Mouse (Mus musculus): Measurements from ENCODE around the gene Mga.

Mga gene

DNA sequence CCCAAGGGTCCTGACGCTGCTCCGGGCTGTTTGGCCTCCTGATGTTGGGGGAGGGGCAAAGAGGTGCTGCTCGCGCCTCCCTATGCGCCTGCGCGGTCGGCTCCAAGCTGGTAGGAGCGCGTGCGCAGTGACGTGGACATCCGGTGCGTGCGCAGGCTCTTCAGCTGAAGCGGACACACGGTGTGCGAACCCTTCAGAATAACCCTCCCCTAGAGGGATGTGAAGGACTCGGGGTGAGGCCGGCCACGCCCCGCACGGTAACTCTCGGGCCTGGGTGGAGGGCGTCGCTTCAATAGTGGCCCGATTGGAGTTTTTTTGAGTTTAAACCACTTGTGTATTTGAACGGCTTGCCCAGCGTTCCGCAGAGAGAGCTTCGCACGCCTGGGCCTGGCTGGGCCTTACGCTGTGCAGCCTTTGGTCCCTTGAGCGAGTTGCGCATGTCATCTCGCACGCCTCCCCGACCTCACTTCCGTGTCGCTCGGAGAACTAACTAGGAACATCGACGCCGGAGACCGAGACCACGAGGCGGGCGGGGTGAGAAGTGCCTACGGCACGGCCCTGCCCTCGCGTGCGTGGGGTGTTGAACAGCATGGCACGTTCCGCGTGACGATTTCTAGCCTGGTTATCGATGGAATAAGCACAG, at the start of gene Mga:
Gene Mga, plus strand, starts transcription at position 139 of the 643 bp plus-strand sequence.
- DNase-seq (ENCODE audit: extremely low spot score, low spot score) = peak; percentile 97

DNA sequence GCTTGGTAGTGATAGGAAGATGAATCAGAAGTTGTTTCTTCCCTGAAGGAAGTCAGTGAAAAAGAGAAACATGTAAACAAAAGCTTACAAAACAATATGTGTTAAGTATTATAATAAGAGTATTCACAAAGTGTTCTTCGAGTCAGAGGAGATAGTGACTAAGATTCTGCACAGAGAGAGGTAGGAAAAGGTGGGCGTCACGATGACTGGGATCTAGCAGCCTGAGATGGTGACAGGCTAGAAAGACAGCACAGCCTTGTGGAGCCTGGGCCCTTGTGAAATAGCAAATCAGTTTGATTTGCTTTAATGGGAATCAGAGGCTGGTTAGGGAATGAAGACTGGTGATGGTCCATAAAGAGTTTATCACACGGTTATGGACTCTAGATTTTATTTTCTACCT, 43.2 kb upstream of the Mga start:
- no peak for DNase-seq (ENCODE audit: extremely low spot score, low spot score)

DNA sequence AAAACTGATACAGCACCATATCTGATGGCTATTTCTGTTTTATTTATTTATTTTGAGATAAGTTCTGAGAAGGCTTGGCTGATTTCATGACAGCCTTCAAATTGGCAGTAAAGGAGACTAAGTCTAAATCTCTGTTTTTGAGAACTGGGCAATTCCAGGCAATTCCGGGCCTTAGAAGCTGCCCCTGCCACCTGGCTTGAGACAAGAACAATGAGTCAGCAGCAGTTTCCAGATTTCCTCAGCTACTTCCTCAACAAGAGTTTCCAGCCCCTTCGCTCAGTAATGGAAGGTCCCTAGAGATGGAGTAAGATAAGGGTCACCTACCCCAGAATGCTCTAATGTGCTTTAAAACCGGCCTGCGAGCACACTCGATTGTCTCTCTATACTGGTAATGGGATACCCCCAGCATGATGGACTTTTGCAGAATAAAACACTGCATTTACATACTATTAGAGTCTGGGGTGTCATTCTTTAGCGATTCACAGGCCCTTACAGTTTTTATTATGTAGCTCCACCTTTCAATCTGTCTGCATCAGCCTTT, 41.6 kb upstream of the Mga start:
- no peak for DNase-seq (ENCODE audit: extremely low spot score, low spot score)

DNA sequence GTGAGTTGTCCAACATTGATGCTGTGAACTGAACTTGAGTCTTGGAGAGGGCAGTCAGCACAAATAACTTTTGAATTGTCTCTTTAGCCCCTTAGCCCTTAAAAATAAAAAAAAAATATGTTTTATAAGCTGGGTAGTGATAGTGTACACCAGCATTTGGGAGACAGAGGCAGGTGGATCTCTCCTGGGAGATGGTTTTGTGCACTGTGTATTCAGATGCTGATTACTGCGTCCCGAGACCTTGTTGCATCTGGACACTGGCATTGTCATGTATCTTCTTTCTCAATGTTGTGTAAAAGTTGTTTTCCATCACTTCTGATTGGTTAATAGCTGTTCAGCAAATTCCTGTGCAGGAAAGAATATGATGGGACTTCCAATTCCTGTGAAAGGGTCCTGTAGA, 39.7 kb upstream of the Mga start:
- no peak for DNase-seq (ENCODE audit: extremely low spot score, low spot score)

DNA sequence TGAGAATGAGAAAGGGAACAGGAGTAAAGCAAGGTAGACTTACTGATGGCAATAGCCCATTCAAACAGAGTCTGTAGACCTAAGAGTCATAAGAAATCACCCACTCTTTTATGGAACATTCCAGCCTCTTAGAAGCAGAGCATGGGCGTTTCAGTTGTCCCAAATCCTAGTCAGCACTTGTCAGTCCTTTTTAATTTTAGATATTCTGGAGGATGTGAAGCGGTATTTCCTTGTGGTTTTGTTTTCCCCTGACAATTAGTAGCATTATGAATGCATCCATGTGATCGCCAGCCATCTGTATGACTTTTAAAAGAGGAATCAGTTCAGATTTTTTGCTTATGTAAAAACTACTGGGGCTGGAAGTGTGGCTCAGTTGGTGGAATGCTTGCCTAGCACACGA, 32.5 kb upstream of the Mga start:
- DNase-seq (ENCODE audit: extremely low spot score, low spot score) = no peak

DNA sequence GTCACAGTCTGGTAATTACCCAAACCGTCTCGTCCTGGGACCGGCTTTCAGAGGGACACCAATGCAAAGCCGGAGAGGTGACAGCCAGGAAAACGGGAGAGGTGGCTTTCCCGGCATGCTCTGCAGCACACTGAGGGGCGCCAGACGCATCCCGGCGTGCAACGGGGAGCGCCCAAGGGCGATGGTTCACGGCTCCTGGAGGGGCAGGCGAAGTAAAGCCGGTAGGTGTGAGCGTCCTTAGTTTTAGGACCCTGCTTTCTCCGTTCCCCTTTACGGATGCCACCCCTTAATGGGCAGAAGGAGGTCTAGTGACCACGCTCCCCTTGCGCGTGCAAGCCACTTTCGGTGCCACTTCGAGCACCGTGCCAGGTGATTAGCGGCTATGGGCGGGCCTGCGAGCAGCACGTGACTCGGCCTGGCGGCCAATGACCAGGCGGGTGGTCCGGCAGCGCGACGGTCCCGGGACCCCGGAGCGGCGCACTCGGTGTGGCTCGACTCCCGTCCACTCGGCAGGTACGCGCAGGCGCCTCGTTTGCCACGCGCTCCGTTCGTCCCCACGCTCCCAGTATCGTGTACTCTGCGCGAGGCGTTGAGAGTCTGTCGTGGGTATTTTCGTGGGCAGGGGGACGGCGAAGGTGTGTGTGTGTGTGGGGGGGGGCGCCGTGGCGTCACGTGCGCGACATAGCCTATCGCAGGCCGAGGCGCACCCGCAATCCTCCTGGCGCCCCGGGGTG, 24.5 kb upstream of the Mga start:
- DNase-seq (ENCODE audit: extremely low spot score, low spot score) = peak; percentile 80

DNA sequence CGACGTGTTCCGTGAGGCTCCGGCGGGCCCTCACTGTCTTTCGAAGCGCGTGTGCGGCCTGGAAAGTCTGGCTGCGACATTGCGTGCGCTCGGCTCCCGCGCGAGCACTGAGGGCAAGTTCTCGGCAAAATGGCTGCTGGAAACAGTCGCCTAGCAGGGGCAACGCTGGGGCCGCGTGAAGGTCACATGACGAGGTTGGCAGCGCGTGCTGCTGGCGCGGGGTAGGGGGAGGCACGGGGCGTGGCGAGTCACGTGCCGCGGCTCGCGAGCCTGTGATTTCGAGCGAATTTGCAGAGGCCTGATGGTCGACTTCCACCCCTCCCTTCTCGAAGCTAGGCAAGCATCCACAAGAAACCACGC, 23.9 kb upstream of the Mga start:
- DNase-seq (ENCODE audit: extremely low spot score, low spot score) = peak; percentile 87

DNA sequence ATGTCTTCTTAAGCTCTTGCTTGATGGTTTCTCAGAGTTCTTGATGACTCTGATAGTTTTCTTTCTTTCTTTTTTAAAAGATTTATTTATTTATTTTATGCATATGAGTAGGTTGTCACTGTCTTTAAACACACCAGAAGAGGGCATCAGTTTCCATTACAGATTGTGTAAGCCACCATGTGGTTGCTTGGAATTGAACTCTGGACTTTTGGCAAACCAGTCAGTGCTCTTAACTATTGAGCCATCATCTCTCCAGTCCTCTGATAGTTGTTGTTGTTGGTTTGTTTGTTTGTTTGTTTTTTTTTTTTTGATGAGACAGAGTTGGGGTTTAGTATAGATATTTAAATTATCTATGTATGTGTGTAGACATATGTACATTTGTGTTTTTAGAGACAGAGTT, 21.0 kb upstream of the Mga start:
- no peak for DNase-seq (ENCODE audit: extremely low spot score, low spot score)

DNA sequence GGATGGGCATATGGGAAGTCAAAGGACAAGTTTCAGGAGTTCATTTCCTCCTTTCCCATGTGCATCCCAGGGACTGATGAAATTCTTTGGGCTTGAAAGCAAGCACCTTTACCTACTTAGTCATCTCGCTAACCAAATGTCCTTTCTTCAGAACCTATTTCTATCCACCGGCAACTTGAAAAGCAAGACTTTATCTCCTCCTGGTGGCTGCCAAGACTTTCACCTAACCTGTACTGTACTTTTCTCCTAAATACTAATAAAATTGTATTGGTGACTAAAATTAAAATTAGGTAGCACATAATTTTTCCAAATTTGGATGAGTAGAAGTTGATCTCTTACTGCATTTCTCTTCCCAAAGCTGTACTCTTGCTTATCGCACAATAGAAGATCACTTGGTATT, 9.8 kb upstream of the Mga start:
- DNase-seq (ENCODE audit: extremely low spot score, low spot score) = no peak

DNA sequence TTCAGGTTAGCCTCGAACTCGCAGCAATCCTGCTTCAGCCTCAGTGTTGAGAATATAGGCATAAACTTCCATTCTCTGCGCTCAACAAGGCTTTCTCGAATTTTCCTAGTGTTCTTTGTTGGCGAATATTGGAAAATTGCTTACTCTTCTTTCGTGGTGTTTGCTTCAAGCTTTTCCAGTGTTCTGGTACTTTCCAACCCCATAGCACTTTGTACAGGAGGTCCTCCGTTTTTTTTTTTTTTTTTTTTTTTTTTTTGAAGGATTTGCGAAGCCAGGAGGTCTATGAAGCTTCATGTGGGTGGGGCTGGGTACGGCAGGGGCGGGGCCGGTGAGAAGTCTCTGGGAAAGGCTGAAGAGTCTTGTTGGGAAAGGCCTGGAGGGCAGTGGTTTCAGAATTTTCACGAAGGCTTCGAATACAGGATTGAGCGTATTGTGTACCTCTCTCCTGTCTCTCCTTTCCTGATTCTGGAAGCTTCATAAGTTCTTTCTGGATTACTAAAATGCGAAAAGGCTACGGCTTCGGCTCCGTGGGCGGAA, 407 bp upstream of the Mga start:
- peak; percentile 15 for DNase-seq (ENCODE audit: extremely low spot score, low spot score)

DNA sequence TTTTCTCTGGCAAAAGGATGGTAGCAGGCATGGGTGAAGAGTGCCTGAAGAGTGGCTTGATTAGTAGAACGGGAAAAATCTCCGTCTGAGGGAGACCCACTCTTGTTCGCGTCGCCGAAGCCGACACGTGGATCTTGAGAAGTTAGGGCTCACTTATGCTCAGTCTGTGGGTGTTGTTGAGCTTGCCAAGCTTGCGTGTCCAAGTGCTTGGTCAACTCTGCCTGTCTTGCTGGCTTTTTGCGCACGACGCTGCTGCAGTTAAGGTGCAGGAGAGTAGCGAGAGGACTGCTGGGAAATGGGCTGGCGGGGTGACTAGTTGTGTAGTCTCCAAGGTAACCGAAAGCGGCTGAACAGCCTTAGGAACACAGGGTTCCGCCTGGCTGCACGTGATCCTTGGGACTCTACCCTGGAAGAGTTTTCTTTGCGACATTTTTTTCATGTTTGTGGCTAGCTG, 1.1 kb downstream of the Mga start:
- peak; percentile 51 for DNase-seq (ENCODE audit: extremely low spot score, low spot score)

DNA sequence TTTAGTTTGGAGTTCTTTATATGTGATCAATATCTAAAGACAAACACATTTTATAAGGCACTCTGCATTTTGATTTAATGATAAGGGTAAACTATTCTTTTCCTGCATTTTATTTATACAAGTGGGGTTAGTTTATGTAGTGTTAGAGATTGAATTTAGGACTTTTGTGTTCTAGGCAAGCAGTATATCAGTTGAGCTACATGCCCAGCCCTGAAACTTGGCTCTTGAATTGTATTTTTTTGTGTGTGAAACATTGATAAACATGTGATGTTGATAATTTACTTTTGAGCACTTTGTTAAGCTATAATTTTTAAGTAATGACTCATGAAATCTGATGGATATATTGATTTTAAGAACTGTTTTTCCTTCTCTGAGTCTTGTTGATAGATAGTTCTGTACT, 19.0 kb downstream of the Mga start:
- no peak for DNase-seq (ENCODE audit: extremely low spot score, low spot score)

DNA sequence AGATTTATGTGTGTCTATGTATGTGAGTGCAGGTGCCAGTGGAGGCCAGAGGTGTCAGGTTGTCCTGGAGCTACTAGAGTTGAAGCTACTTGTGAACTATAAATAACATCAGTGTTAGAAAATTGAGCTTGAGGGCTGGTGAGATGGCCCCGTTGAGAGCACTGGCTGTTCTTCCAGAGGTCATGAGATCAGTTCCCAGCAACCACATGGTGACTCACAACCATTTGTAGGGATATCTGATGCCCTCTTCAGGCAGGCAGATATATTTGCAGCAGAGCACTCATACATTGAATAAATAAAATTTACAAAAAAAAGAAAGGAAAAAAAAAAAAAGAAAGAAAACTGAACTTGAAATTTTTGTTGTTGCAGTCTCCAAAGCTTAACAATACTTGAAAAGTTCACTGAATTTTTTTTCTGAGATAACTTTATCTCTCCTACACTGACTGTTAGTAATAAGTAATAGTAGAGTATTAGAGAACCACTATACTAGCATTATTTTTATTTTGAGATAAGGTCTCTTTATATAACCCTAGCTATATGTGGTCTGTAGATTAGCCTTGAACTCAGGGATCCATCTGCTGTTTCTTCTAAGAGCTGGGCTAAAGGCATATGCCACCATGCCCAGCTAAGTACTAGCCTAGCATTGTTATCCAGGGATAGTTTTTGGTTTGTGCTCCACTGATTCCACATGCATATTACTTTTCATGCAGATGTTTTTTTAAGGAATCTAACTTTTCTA, 20.8 kb downstream of the Mga start:
- DNase-seq (ENCODE audit: extremely low spot score, low spot score) = no peak

DNA sequence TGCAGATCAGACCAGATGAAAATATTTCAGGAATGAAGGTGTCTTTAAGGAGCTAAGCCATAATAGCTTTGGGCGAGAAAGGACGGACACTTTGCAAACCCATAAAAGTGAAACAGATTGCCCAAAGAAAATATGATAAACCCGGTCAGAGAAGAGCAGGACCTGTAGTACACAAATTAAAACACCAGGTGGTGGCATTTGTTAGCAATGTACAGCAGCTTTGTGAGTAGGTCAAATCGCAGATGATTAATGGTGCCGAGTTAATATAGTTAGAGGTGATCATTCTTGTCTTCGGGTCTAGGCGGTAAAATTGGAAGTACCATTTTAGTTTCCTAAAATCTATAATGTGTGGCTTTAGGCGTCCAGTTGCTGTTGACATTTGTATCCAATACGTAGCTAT, 73.5 kb downstream of the Mga start:
- DNase-seq (ENCODE audit: extremely low spot score, low spot score) = no peak

DNA sequence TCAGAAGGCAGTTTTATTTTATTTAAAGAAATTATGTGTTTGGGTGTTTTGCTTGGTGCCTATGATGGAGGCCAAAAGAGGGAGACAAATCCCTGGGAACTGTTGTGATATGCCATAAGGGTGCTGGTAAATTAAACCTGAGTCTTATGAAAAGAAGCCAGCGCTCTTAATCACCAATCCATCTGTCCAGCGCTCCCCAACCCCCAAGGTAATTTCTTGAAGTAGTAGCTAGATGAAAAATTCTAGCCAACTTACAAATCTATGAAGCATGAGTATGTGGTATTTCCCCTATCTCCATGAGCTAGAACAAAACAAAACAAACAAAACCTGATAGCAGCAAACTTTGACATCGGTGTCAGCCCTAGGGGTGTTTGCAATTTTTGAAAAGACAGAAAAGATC, 74.3 kb downstream of the Mga start:
- no peak for DNase-seq (ENCODE audit: extremely low spot score, low spot score)

DNA sequence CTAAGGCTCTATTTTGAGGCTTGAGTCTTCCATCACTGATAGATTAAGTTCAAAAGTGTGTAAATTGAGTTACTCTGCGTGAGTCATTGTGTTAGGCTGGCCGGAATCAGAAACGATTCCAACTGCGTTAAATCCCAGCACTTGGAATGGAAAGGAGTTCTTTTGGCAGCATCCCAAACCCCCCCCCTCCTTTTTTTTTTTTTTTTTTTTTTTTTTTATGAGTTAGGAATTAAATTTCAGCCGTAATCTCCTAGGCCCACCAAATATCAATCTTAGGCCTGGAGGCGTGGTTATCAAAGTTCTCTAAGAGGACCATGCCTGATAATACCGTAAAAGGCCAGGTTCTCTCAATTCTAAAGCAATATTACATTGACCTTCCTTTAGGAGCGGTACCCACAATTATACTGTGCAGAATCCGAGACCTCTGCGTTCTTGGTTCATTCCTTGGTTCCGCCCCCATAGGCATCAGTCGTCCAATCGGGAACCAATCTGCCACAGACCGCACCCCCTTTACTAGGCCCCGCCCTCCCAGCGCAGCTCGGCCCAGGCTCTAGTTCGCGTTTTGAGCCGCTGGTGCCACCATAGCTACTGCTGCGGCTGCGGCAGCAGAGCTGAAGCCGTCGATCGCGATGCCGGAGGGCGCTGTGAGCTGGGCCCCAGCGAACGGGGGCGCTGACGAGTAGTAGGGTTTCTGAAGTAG, 75.0 kb downstream of the Mga start:
- DNase-seq (ENCODE audit: extremely low spot score, low spot score) = peak; percentile 97

DNA sequence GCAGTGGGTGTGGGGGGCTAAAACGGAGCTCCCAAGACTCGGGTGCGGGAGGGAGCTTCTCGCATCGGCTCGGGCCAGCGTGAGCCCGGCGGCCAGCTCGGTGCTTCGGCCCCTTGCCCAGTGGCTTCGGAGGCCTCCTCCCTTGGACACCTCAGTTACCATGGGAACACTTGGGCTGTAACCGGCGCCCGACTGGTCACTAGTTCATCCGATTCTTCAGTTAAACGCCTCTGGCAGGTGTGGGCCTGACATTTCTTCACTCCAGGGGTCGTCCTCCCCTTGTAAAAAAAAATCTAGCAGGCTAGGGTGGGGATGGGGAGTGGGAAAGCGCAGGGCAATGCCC, 75.5 kb downstream of the Mga start, which contains the start of gene Mapkbp1:
Gene Mapkbp1, plus strand, starts transcription at position 163 of the 343 bp plus-strand sequence.
- no peak for DNase-seq (ENCODE audit: extremely low spot score, low spot score)

DNA sequence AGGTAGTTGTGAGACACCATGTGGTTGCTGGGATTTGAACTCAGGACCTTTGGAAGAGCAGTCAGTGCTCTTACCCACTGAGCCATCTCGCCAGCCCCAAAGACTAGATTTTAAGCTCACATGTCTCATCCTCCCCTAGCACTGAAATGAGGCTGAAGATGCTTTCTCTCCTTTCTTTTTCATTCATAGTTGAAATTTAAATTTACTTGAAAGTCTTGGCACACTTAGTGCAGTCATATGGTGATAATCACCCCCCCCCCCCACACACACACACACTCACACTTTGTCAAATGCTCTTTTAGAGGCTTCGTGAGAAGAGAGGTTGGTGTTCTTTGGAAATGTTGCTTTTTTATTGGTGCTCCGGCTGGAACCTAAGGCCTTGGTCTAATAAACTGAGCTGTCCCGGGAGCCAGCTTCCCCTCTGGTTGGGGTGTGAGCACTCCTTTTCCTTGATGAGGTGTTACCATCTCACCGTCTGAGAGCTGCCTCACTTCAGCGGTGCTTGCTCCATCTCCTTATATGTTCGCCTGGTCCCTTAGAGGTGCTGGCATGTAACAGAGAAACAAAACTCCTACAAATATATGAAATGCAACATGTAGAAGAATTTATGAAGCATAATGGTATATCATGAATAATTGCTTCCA, 83.4 kb downstream of the Mga start:
- no peak for DNase-seq (ENCODE audit: extremely low spot score, low spot score)

DNA sequence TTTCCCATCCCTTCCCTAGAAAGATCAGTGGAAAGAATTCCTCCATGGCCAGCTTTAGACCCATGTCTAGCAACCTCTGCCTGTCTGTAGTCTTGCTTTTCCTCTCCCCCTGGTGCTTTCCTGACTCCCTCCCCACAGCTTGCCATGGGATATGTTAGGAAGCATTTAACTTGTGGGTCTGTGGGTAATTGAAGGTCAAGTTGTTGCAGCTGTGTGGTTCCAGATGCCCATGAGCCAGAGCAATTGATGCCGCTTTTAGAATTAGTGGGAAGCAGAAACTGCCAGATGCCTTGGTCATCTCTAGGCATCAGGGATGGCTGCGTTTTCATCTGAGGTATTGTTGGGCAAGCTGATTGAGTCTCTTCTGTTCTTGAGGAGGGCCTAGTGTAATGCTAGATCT, 84.6 kb downstream of the Mga start:
- no peak for DNase-seq (ENCODE audit: extremely low spot score, low spot score)

DNA sequence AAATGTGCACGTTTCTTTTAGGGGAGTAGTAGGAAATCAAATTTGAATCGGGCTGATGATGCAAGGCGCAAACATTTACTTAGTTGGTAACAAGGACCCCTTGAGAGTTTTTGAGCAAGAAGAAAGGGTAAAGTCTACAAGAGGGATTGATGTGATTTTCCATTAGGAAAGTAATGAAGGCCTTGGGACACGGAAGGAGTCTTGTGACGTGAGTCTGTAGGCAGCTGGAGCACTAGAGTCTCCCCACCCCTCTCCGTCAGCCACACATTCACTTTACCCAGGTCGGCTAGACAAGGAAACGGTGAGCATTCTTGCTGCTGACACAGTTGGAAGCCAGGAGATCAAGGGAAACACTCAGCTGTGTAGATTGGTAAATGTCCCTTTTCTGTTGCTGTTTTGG, 88.8 kb downstream of the Mga start:
- no peak for DNase-seq (ENCODE audit: extremely low spot score, low spot score)

DNA sequence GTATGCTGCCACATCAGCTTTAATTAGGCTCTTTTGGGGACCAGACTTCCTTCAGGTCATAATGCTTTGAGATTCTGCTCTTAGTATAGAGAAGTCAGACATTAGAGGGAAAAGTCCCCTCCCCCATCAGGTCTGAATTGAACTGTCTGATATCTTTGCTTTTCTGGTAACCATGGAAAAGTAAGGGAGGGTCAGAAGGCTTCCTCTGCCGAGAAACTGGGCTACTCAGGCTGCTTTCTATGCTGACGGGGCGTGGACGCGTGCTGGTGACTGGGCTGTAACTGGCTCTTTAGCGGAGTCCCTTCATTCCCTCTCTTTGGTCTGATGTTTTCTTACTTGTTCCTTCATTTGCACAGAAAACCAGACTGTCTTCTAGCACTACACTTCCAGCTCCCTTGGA, 89.3 kb downstream of the Mga start:
- DNase-seq (ENCODE audit: extremely low spot score, low spot score) = no peak

All from neural tube, embryonic 10.5 days (tissue).